Mouse (Mus musculus) CH12.LX (cell line): Measurements from ENCODE around the gene Hspb11.
A peak's percentile ranks its signal among the peaks of the same experiment; 100 is the strongest.

Source experiments
- CTCF ChIP-seq, 2 experiments: IDR thresholded peaks in 1 of 2; conservative IDR thresholded peaks in 1 of 2; 2 replicates each; pipeline ENCODE4 v1.5.1; 2011 to 2012; ENCODE audit warnings: low read depth in 2 of 2, low read length in 2 of 2, improper control_type of control experiment in 1 of 2, inconsistent platforms in 1 of 2, mild to moderate bottlenecking in 1 of 2, moderate library complexity in 1 of 2
- E2F4 ChIP-seq: IDR thresholded peaks from 2 replicates; pipeline ENCODE4 v1.6.1; 2011; ENCODE audit warnings: low read depth, low read length, improper control_type of control experiment; ENCODE audit not compliant: insufficient replicate concordance
- ELF1 ChIP-seq: IDR thresholded peaks from 2 replicates; pipeline ENCODE4 v1.6.1; 2014; ENCODE audit warnings: low read depth, mild to moderate bottlenecking, inconsistent platforms, low read length, improper control_type of control experiment
- EP300 ChIP-seq: IDR thresholded peaks from 2 replicates; pipeline ENCODE4 v1.6.1; 2011; ENCODE audit warnings: low read length, improper control_type of control experiment
- MAFK ChIP-seq: IDR thresholded peaks from 2 replicates; pipeline ENCODE4 v1.6.1; 2011; ENCODE audit warnings: low read length, improper control_type of control experiment; ENCODE audit not compliant: insufficient replicate concordance
- MEF2A ChIP-seq: IDR thresholded peaks from 2 replicates; pipeline ENCODE4 v1.6.1; 2014; ENCODE audit warnings: low read depth, mild to moderate bottlenecking, inconsistent platforms, low read length, improper control_type of control experiment, borderline replicate concordance
- MXI1 ChIP-seq: IDR thresholded peaks from 2 replicates; pipeline ENCODE4 v1.6.1; 2011; ENCODE audit warnings: mild to moderate bottlenecking, low read depth, low read length, improper control_type of control experiment
- POLR2A ChIP-seq: IDR thresholded peaks from 2 replicates; pipeline ENCODE4 v1.6.1; 2011; ENCODE audit warnings: low read depth, mild to moderate bottlenecking, improper control_type of control experiment, low read length
- RCOR1 ChIP-seq: conservative IDR thresholded peaks from 2 replicates; pipeline ENCODE4 v1.6.1; 2012; ENCODE audit warnings: low read depth, mild to moderate bottlenecking, inconsistent platforms, low read length, improper control_type of control experiment
- TBP ChIP-seq: conservative IDR thresholded peaks from 2 replicates; pipeline ENCODE4 v1.6.1; 2011; ENCODE audit warnings: low read depth, low read length, improper control_type of control experiment
- TCF12 ChIP-seq: IDR thresholded peaks from 2 replicates; pipeline ENCODE4 v1.6.1; 2014; ENCODE audit warnings: low read depth, mild to moderate bottlenecking, inconsistent platforms, low read length, improper control_type of control experiment
- ZC3H11A ChIP-seq: IDR thresholded peaks from 2 replicates; pipeline ENCODE4 v1.6.1; 2012; ENCODE audit warnings: low read depth, mild to moderate bottlenecking, inconsistent platforms, low read length, improper control_type of control experiment
- ZNF384 ChIP-seq: IDR thresholded peaks from 2 replicates; pipeline ENCODE4 v1.6.1; 2012; ENCODE audit warnings: low read depth, low read length, improper control_type of control experiment, inconsistent platforms

GRCm38 (mm10) chr4:107253125-107254091, at the start of gene Hspb11, which contains the start of gene Lrrc42:
- TF ChIP-seq RCOR1 (no peak), CTCF (conservative IDR thresholded peaks at IDR 0.05 in 1 of 2, IDR thresholded peaks at IDR 0.05 in 1 of 2; ENCODE audit: low read depth in 2 of 2, low read length in 2 of 2) (peak in 1 of 2 experiments; percentile 44; a peak in 2 of 4 replicates), TCF12 (peak; percentile 42; the same call in 1 of the 2 replicates), MAFK (no peak), EP300 (no peak), MXI1 (peak; percentile 66), ZC3H11A (no peak), ELF1 (peak; percentile 38; the same call in 1 of the 2 replicates), POLR2A (peak; percentile 67), ZNF384 (no peak), E2F4 (no peak), MEF2A (no peak), TBP (no peak)
